Mouse (Mus musculus) kidney, embryonic 14.5 days (tissue): ENCODE results near the gene Tpst2. TPM values are rescaled to one million over a fixed set of nuclear protein-coding genes. Genes with fewer than 3 reads are reported as not detected.

Source experiments
- ATAC-seq: fragments of 200-750 bp; cut with Nextera tagmentation; 2 replicates; pipeline ENCODE4 v1.8.0; 2017; ENCODE audit warnings: moderate number of reproducible peaks, mild to moderate bottlenecking, moderate TSS enrichment, moderate library complexity; ENCODE audit not compliant: low FRiP score, low TSS enrichment
- H3K27ac ChIP-seq: fragments of 300-500 bp; sonication (generic); 2 replicates; pipeline ENCODE4 v1.5.1; 2014; ENCODE audit warnings: low read depth, mild to moderate bottlenecking, low read length, moderate library complexity, mixed read lengths
- H3K27me3 ChIP-seq: fragments of 300-500 bp; sonication (generic); 2 replicates; pipeline ENCODE4 v1.6.1; 2014; ENCODE audit warnings: mild to moderate bottlenecking, low read length; ENCODE audit not compliant: control insufficient read depth, insufficient read depth
- H3K36me3 ChIP-seq: fragments of 300-500 bp; sonication (generic); 2 replicates; pipeline ENCODE4 v1.6.1; 2014; ENCODE audit warnings: low read length, mixed read lengths; ENCODE audit not compliant: control insufficient read depth, insufficient read depth
- H3K4me1 ChIP-seq: fragments of 300-500 bp; sonication (generic); 2 replicates; pipeline ENCODE4 v1.6.1; 2014; ENCODE audit warnings: low read length, mixed read lengths; ENCODE audit not compliant: control insufficient read depth, insufficient read depth
- H3K4me2 ChIP-seq: fragments of 300-500 bp; sonication (generic); replicated peaks from 2 replicates; pipeline ENCODE4 v1.6.1; 2014; ENCODE audit warnings: low read depth, mild to moderate bottlenecking, low read length
- H3K4me3 ChIP-seq: fragments of 300-500 bp; sonication (generic); 2 replicates; pipeline ENCODE4 v1.5.1; 2014; ENCODE audit warnings: mild to moderate bottlenecking, low read length
- H3K9ac ChIP-seq: fragments of 300-500 bp; sonication (generic); 2 replicates; pipeline ENCODE4 v1.6.1; 2014; ENCODE audit warnings: low read depth, mild to moderate bottlenecking, low read length, moderate library complexity
- H3K9me3 ChIP-seq: fragments of 300-500 bp; sonication (generic); 2 replicates; pipeline ENCODE4 v1.6.1; 2016; ENCODE audit warnings: low read length; ENCODE audit not compliant: control insufficient read depth
- WGBS: fragments of 180-500 bp; shearing (Covaris S2); extraction: QIAGEN DNeasy Blood & Tissue Kit; methylation state at CpG from one replicate; pipeline ENCODE4 v1.1.7; 2014; 5-methylcytosine and 5-hydroxymethylcytosine counted together
- polyA plus RNA-seq: library from polyadenylated mRNA; unstranded; fragments of >200 nt; fragmentation: Nextera tagmentation; extraction: Ambion mirVana; gene quantifications from 2 replicates; pipeline ENCODE4 v1.2.1, GENCODE M21; 2014

Gene Tpst2
- polyA plus RNA-seq, 1 experiment from 2014 or later, result 50.3 TPM

- WGBS, result 86% methylated on average over 3 of the region's 3 CpGs
- H3K36me3 ChIP-seq, result no peaks in the 10 kb centered on the region
- no peak overlapping the region for H3K9ac ChIP-seq
Observed at GRCm38 (mm10) chr5:112238781-112239482, 37.6 kb upstream of the Tpst2 start.

GRCm38 (mm10) chr5:112240761-112241160, 35.7 kb upstream of the Tpst2 start:
- no peaks in the 10 kb centered on the region for H3K36me3 ChIP-seq
- ATAC-seq, result peak; percentile 78
- no peak overlapping the region for H3K4me2 ChIP-seq
- peaks cover 3% of the 10 kb centered on the region; the same call in 1 of the 2 replicates for H3K4me1 ChIP-seq
- H3K4me3 ChIP-seq, result no peak overlapping the region
- H3K27me3 ChIP-seq, result peaks cover 18% of the 10 kb centered on the region; the same call in 1 of the 2 replicates
- WGBS, result 1% methylated on average over 10 of the region's 10 CpGs
- H3K9me3 ChIP-seq, result no peaks in the 10 kb centered on the region
- no peak overlapping the region for H3K27ac ChIP-seq
- H3K9ac ChIP-seq, result no peak overlapping the region

More at GRCm38 (mm10) chr5:112238781-112239482, 37.6 kb upstream of the Tpst2 start:
- Histone ChIP-seq H3K4me3 (no peak overlapping the region), H3K4me1 (peaks cover 3% of the 10 kb centered on the region; the same call in 1 of the 2 replicates), H3K9me3 (no peaks in the 10 kb centered on the region), H3K4me2 (no peak overlapping the region), H3K27me3 (peaks cover 18% of the 10 kb centered on the region; the same call in 1 of the 2 replicates), H3K27ac (no peak overlapping the region)
- ATAC-seq, result no peak

GRCm38 (mm10) chr5:112241849-112242248, 34.6 kb upstream of the Tpst2 start:
- no peaks in the 10 kb centered on the region for H3K9me3 ChIP-seq
- ATAC-seq, result no peak
- 61% methylated on average over 2 of the region's 2 CpGs for WGBS

GRCm38 (mm10) chr5:112242361-112242778, 34.1 kb upstream of the Tpst2 start:
- no peak overlapping the region for H3K9ac ChIP-seq
- ATAC-seq, result peak; percentile 51; the same call in 1 of the 2 replicates
- H3K9me3 ChIP-seq, result no peaks in the 10 kb centered on the region
- peaks cover 8% of the 10 kb centered on the region; the same call in 1 of the 2 replicates for H3K27me3 ChIP-seq
- H3K36me3 ChIP-seq, result no peaks in the 10 kb centered on the region
- H3K4me3 ChIP-seq, result no peak overlapping the region
- no peak overlapping the region for H3K4me2 ChIP-seq
- WGBS, result 40% methylated on average over 5 of the region's 5 CpGs
- peak overlapping the region; percentile 53; the same call in 1 of the 2 replicates for H3K27ac ChIP-seq
- H3K4me1 ChIP-seq, result peaks cover 3% of the 10 kb centered on the region; the same call in 1 of the 2 replicates

More at GRCm38 (mm10) chr5:112241849-112242248, 34.6 kb upstream of the Tpst2 start:
- no peak overlapping the region for H3K4me2 ChIP-seq
- peaks cover 12% of the 10 kb centered on the region; the same call in 1 of the 2 replicates for H3K27me3 ChIP-seq
- no peak overlapping the region for H3K4me3 ChIP-seq
- H3K27ac ChIP-seq, result no peak overlapping the region
- no peak overlapping the region for H3K9ac ChIP-seq
- H3K4me1 ChIP-seq, result peaks cover 3% of the 10 kb centered on the region; the same call in 1 of the 2 replicates
- no peaks in the 10 kb centered on the region for H3K36me3 ChIP-seq

GRCm38 (mm10) chr5:112243041-112243440, 33.5 kb upstream of the Tpst2 start:
- 44% methylated on average over 5 of the region's 5 CpGs for WGBS

GRCm38 (mm10) chr5:112243539-112244274, 32.8 kb upstream of the Tpst2 start:
- no peak for ATAC-seq
- H3K4me1 ChIP-seq, result no peaks in the 10 kb centered on the region; the same call in 1 of the 2 replicates
- H3K9me3 ChIP-seq, result no peaks in the 10 kb centered on the region
- no peak overlapping the region for H3K4me3 ChIP-seq
- H3K36me3 ChIP-seq, result no peaks in the 10 kb centered on the region
- WGBS, result 61% methylated on average over 10 of the region's 10 CpGs
- H3K9ac ChIP-seq, result no peak overlapping the region
- peaks cover 4% of the 10 kb centered on the region; the same call in 1 of the 2 replicates for H3K27me3 ChIP-seq
- no peak overlapping the region for H3K27ac ChIP-seq
- no peak overlapping the region for H3K4me2 ChIP-seq

More at GRCm38 (mm10) chr5:112243041-112243440, 33.5 kb upstream of the Tpst2 start:
- Histone ChIP-seq H3K4me2 (no peak overlapping the region), H3K27ac (peak overlapping the region; percentile 53; the same call in 1 of the 2 replicates), H3K9me3 (no peaks in the 10 kb centered on the region), H3K4me1 (no peaks in the 10 kb centered on the region; the same call in 1 of the 2 replicates), H3K27me3 (peaks cover 5% of the 10 kb centered on the region; the same call in 1 of the 2 replicates), H3K36me3 (no peaks in the 10 kb centered on the region), H3K9ac (no peak overlapping the region), H3K4me3 (no peak overlapping the region)
- no peak for ATAC-seq

- Histone ChIP-seq H3K9me3 (no peaks in the 10 kb centered on the region), H3K4me2 (no peak overlapping the region), H3K27me3 (peaks cover 3% of the 10 kb centered on the region; the same call in 1 of the 2 replicates), H3K36me3 (no peaks in the 10 kb centered on the region), H3K4me1 (no peaks in the 10 kb centered on the region; the same call in 1 of the 2 replicates), H3K4me3 (no peak overlapping the region), H3K27ac (no peak overlapping the region), H3K9ac (no peak overlapping the region)
- WGBS, result 93% methylated on average over 1 of the region's 1 CpGs
- no peak for ATAC-seq
Observed at GRCm38 (mm10) chr5:112244275-112244562, 32.3 kb upstream of the Tpst2 start.

- ATAC-seq, result no peak
Observed at GRCm38 (mm10) chr5:112244890-112245615, 31.4 kb upstream of the Tpst2 start.

More at GRCm38 (mm10) chr5:112244890-112245615, 31.4 kb upstream of the Tpst2 start:
- H3K4me2 ChIP-seq, result no peak overlapping the region
- H3K9ac ChIP-seq, result no peak overlapping the region
- WGBS, result 46% methylated on average over 8 of the region's 8 CpGs
- no peak overlapping the region for H3K27ac ChIP-seq
- H3K27me3 ChIP-seq, result no peaks in the 10 kb centered on the region
- H3K4me3 ChIP-seq, result no peak overlapping the region
- no peaks in the 10 kb centered on the region for H3K36me3 ChIP-seq
- no peaks in the 10 kb centered on the region for H3K9me3 ChIP-seq
- no peaks in the 10 kb centered on the region; the same call in 1 of the 2 replicates for H3K4me1 ChIP-seq
